Mouse (Mus musculus) bone marrow, adult 2 months (tissue): Measurements from ENCODE around the gene Cfi. TPM values are rescaled to one million over a fixed set of nuclear protein-coding genes. Genes with fewer than 3 reads are reported as not detected.

Experiments
- H3K27ac ChIP-seq: fragments of 200-500 bp; 2 replicates; pipeline ENCODE4 v1.5.1; 2012; ENCODE audit warnings: low read depth, mild to moderate bottlenecking, control low read depth, inconsistent platforms, low read length; ENCODE audit not compliant: control insufficient read depth, poor library complexity, insufficient read depth
- H3K4me1 ChIP-seq: fragments of 200-500 bp; 2 replicates; pipeline ENCODE4 v1.6.1; 2011; ENCODE audit warnings: low read length; ENCODE audit not compliant: control insufficient read depth, insufficient read depth
- H3K4me3 ChIP-seq: fragments of 200-500 bp; replicated peaks from 2 replicates; pipeline ENCODE3; 2011; ENCODE audit warnings: mild to moderate bottlenecking, low read depth, low read length, control low read depth; ENCODE audit not compliant: control insufficient read depth
- CTCF ChIP-seq: fragments of 200-500 bp; IDR thresholded peaks from 2 replicates; pipeline ENCODE4 v1.5.1; 2011; ENCODE audit warnings: low read length, control low read depth; ENCODE audit not compliant: control insufficient read depth, insufficient read depth
- POLR2A ChIP-seq: fragments of 200-500 bp; IDR thresholded peaks from 2 replicates; pipeline ENCODE4 v1.6.1; 2011; ENCODE audit warnings: low read depth, mild to moderate bottlenecking, control low read depth, low read length, borderline replicate concordance; ENCODE audit not compliant: control insufficient read depth
- WGBS: fragments of 180-500 bp; shearing (Covaris S2); methylation state at CpG from one replicate; pipeline ENCODE4 v1.1.7; 2018; 5-methylcytosine and 5-hydroxymethylcytosine counted together
- polyA plus RNA-seq: library from polyadenylated mRNA; stranded (reverse); fragments of >200 nt; gene quantifications from 2 replicates; pipeline ENCODE4 v1.2.4, GENCODE M21; 2011; ENCODE audit warnings: low replicate concordance; ENCODE audit not compliant: missing spikeins, insufficient read depth, insufficient read length

Gene Cfi
- polyA plus RNA-seq: 2.2 TPM in 1 of 2 replicates, not detected in the other

GRCm38 (mm10) chr3:129835388-129835934, at the start of gene Cfi:
Gene Cfi, plus strand, starts transcription at chr3:129835884.
- 57% methylated on average over 6 of the region's 6 CpGs for WGBS
- TF ChIP-seq CTCF (no peak), POLR2A (no peak)
- H3K27ac ChIP-seq: no peak within 1 kb of the TSS
- no peak within 1 kb of the TSS for H3K4me3 ChIP-seq
- H3K4me1 ChIP-seq: no peaks in the 10 kb centered on the region

GRCm38 (mm10) chr3:129793801-129794200, 41.9 kb upstream of the Cfi start:
- no peaks in the 10 kb centered on the region for H3K4me1 ChIP-seq
- no peak overlapping the region for H3K27ac ChIP-seq
- WGBS: 85% methylated on average over 5 of the region's 5 CpGs
- TF ChIP-seq CTCF (no peak), POLR2A (no peak)
- no peak overlapping the region for H3K4me3 ChIP-seq

GRCm38 (mm10) chr3:129797341-129797740, 38.3 kb upstream of the Cfi start:
- Histone ChIP-seq H3K4me3 (no peak overlapping the region), H3K4me1 (no peaks in the 10 kb centered on the region), H3K27ac (no peak overlapping the region)
- WGBS: 69% methylated on average over 5 of the region's 5 CpGs
- TF ChIP-seq CTCF (no peak), POLR2A (no peak)

DNA sequence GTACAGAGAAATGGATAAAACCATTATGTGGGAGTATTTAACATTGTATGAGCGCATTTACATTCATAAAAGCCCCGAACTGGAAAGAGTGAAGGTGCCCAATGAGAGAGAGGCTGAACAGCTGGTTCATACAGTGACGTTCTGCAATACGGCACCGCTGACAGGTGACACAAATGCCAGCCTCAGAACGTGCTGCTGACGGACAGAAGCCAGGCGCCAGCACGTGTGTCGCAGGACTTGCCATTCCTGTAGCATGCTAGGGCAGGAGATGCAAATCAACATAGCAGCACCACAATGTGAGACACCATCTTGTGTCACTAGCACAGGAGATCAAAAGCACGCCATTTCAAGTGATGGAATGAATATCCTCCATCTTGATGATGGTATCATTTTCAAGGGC, 37.1 kb upstream of the Cfi start:
- Histone ChIP-seq H3K4me3 (no peak overlapping the region), H3K27ac (no peak overlapping the region), H3K4me1 (no peaks in the 10 kb centered on the region)
- TF ChIP-seq CTCF: no peak
- no peak for TF ChIP-seq POLR2A
- WGBS: 78% methylated on average over 11 of the region's 11 CpGs

GRCm38 (mm10) chr3:129799011-129799410, 36.7 kb upstream of the Cfi start:
- no peak for TF ChIP-seq CTCF
- TF ChIP-seq POLR2A: no peak
- Histone ChIP-seq H3K4me1 (no peaks in the 10 kb centered on the region), H3K4me3 (no peak overlapping the region), H3K27ac (no peak overlapping the region)
- WGBS: 79% methylated on average over 2 of the region's 2 CpGs

- Histone ChIP-seq H3K4me3 (no peak within 1 kb of the TSS), H3K4me1 (no peaks in the 10 kb centered on the region), H3K27ac (no peak within 1 kb of the TSS)
- 76% methylated on average over 10 of the region's 10 CpGs for WGBS
- TF ChIP-seq POLR2A (no peak), CTCF (no peak)
These were observed 31.9 kb upstream of the Cfi start, which contains the start of gene Lrit3 for GRCm38 (mm10) chr3:129803765-129804164. Gene Lrit3, minus strand, starts transcription at chr3:129804030.

DNA sequence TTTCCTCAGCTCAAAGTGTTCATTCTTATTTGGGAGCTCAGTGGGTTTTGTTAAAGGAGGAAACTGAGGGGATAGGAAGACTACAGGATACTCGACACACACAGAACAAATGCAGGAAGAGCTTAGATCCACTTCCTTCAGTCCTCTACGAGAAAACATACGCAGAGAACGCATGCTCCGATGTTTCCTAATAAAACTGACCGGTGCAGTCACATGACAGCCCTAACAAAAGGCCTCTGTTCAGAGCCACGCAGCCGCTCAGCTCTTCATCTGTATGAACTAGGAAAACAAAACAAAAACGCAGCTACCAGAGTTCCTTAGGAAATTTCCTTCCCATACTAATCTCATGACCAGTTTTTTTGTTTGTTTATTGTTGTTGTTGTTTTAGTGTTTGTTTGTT, 14.8 kb upstream of the Cfi start:
- no peak overlapping the region for H3K4me3 ChIP-seq
- WGBS: 80% methylated on average over 9 of the region's 9 CpGs

GRCm38 (mm10) chr3:129821736-129822135, 13.9 kb upstream of the Cfi start:
- Histone ChIP-seq H3K27ac (no peak overlapping the region), H3K4me1 (no peaks in the 10 kb centered on the region), H3K4me3 (no peak overlapping the region)
- 88% methylated on average over 8 of the region's 8 CpGs for WGBS
- TF ChIP-seq CTCF: no peak
- no peak for TF ChIP-seq POLR2A

More for the DNA sequence above, 14.8 kb upstream of the Cfi start:
- TF ChIP-seq POLR2A: no peak
- no peak for TF ChIP-seq CTCF
- Histone ChIP-seq H3K4me1 (no peaks in the 10 kb centered on the region), H3K27ac (no peak overlapping the region)

- H3K4me1 ChIP-seq: no peaks in the 10 kb centered on the region
- H3K27ac ChIP-seq: no peak within 1 kb of the TSS
- H3K4me3 ChIP-seq: no peak within 1 kb of the TSS
- TF ChIP-seq POLR2A: no peak
- 93% methylated on average over 11 of the region's 11 CpGs for whole genome bisulfite sequencing
These were observed 13.4 kb upstream of the Cfi start, which contains the start of gene Rrh for GRCm38 (mm10) chr3:129822206-129822775. Gene Rrh, minus strand, starts transcription at chr3:129822587.

DNA sequence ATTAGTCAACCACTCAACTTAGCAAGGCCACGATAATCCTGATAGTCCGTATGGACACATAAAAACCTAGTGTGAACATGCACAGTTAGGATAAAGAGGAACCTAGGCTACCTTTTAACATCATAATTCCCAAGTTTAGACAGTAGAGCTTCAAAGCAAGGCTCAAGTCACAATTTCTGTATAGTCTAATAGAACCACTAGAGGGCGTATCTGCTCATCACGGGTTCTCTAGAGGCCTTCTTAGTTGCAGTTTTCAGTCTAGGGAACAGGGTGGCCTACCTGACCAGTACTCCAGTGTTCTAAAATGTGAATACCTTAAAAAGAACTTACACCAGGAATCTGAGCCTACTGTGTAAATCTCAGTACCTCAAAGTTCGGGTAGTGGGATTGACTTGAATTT, 12.4 kb upstream of the Cfi start:
- Histone ChIP-seq H3K27ac (no peak overlapping the region), H3K4me3 (no peak overlapping the region), H3K4me1 (no peaks in the 10 kb centered on the region)
- TF ChIP-seq POLR2A (no peak), CTCF (no peak)
- 55% methylated on average over 5 of the region's 5 CpGs for WGBS
